Mouse (Mus musculus) kidney, adult 9 months (tissue): ENCODE data around the gene Acsl4.
A peak's percentile ranks its signal among the peaks of the same experiment; 100 is the strongest.

Source experiments
- DNase-seq: peaks from one replicate; pipeline ENCODE4 v3.0.0; 2022

Acsl4 gene

GRCm38 (mm10) chrX:142390247-142390908, at the start of gene Acsl4:
TSS of gene Acsl4 (minus strand) at chrX:142390535.
- DNase-seq, result peak; percentile 90

DNA sequence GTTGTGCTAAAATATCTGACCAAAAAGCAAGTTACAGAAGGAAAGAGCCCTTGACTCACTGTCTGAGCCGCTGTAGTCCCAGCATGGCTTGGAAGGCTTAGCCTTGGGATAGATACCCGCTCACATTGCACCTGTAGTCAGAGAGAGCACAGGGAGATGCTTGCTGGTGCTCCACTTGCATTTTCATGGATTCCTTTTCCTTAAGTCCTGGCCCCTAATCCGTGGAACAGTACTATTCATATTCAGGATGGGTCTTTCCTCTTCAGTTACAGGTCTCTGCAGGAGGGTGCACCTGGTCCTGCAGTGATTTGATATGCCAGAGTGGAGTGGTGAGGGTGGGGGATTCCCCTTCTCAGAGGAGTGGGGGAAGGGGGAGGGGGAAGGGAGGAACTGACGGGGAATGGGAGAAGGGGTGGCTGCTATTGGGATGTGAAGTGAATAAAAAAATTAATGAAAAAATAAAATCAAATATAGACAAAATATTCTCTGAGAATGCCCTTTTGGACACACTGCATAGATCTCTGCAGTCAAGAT, 47.7 kb upstream of the Acsl4 start:
- DNase-seq, result no peak

GRCm38 (mm10) chrX:142432846-142433245, 42.5 kb upstream of the Acsl4 start:
- no peak for DNase-seq

- peak; percentile 3 for DNase-seq
Measured at GRCm38 (mm10) chrX:142427111-142427510, 36.8 kb upstream of the Acsl4 start.

DNA sequence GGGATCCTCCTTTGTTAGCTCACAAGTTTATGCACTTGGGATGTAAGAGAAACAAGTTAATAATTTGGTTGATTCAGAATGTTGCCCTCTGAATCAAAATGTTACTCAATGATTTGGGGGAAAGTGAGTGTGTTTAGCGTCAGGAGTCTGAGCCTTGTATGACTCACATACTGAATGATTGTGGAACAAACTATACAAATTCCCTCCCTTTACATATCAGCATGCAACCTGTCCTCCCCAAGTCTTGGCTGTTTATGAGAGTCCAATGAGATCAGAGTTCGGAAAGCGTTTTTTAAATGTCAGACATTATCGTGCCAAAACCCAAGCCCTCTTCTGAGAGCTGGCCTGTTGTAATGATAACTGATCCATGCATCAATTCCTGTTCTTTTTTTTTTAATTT, 36.3 kb upstream of the Acsl4 start:
- no peak for DNase-seq

DNA sequence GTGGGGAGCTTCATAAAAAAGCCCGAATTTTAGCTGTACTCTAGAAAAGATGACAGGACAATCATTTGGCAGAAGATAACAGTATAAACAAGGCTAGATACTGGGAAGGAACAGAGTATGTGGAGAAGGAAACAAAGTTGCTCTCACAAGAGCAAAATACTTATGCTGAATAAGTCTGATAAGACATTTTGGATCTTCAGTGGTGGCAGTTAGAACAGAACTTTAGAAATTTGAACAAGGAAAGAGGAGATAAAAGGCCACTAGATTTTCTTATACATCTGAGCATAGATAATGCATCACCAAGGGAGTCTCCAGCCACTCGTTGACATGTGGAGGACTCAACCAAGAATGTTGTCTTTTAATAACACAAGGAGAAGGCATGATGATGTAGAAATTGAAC, 23.5 kb upstream of the Acsl4 start:
- no peak for DNase-seq

GRCm38 (mm10) chrX:142410060-142410459, 19.7 kb upstream of the Acsl4 start:
- DNase-seq, result no peak

DNA sequence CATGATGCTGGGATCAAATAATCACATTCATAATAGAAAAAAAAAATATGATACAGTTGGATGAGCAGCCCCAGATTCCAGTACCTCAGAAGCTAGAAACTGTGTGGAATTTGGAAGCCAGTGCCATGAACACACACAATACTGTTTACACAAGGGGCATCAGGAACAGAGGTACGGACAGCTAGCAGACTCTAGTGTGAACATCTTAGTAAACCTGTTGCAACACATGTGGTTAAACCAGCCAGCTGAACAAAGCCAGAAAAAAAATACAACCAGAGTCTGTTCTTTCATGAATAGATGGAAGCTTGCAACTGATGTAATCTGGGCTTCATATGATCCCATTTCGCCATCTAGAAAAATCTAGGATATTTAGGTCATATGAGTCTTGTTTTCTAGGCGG, 19.0 kb upstream of the Acsl4 start:
- no peak for DNase-seq

- DNase-seq, result no peak
Measured at GRCm38 (mm10) chrX:142403114-142403513, 12.8 kb upstream of the Acsl4 start.

- no peak for DNase-seq
Measured at GRCm38 (mm10) chrX:142398621-142399020, 8.3 kb upstream of the Acsl4 start.

DNA sequence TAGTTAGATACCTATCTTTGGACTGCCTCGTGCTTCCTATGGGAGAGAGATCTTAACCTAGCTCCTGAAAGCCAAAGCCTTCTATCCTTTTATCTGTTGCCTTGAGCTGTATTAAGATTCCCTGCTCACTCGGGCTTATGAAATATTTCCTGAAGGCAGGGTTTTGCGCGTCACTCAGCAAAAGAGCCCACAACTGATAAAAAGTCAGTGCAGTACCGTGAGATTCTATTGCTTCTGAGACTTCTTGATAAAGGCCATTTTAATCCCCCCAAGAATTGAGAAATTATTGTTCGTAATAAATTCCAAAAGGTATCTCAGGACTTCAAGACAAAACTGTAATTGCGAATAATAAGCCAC, 552 bp upstream of the Acsl4 start:
- no peak for DNase-seq

DNA sequence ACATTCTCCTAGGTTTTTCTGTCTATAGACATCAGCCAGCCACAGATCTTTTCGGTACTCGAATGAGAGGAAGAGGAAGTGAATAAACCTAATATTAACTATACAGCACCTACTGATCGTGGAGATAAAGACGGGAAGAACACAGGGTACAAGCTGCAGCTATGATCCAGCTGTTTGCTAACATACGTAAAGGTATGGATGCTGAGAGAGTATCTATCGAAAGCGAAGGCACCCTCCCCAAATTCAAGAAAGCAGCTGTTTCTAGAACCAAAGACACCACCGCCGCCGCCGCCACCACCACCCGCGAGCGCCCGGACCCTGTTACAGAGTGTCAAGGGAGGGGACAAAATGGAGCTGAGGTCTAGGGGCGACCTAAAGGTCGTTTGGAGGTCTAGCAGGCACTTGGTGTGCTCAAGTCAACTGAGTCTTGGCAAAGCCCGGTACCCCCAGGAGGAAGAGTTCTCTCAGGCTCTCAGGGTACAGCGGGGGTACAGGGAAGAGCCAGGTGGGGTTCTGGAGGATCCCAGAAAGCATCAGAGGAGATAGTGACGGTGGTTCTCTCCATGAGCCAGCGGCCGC, 665 bp downstream of the Acsl4 start:
- DNase-seq, result no peak

GRCm38 (mm10) chrX:142388141-142388540, 2.2 kb downstream of the Acsl4 start:
- no peak for DNase-seq

DNA sequence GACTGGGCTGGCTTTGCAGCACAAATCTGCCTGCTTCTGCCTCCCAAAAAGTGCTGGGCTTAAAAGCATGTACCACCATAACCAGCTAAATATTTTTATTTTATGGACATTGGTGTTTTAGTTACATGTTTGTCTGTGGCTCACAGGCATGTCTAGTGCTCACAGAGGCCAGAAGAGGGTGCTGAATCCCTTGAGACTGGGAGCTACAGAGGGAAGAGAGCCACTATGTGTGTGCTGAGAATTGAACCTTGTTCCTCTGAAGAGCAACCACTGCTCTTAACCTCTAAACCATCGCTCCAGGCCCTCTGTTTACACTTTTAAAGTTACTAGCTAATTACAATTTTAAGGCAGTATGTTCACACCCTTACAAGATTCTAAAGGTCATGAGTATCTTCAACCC, 2.7 kb downstream of the Acsl4 start:
- DNase-seq, result no peak

DNA sequence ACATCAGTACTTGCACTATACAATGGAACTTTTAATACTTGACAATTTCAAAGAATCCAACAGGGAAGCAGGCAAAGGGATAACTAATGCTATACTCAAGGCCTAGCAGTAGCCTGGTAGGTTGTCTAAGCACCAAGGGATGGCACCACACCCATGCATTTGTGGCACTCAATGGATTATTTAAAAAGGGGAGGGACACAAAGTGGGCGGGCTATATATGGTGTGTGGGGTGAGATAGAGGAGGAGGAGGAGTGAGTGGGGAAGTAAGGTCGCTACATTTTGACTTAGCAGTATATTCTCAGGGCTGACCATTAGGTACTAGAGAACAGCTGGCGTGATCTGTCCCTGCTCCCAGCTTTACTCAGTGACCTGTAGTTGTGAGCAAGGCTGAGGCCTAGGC, 5.4 kb downstream of the Acsl4 start:
- no peak for DNase-seq

GRCm38 (mm10) chrX:142379894-142380293, 10.4 kb downstream of the Acsl4 start:
- no peak for DNase-seq

- DNase-seq, result no peak
Measured at GRCm38 (mm10) chrX:142378048-142378447, 12.3 kb downstream of the Acsl4 start.

DNA sequence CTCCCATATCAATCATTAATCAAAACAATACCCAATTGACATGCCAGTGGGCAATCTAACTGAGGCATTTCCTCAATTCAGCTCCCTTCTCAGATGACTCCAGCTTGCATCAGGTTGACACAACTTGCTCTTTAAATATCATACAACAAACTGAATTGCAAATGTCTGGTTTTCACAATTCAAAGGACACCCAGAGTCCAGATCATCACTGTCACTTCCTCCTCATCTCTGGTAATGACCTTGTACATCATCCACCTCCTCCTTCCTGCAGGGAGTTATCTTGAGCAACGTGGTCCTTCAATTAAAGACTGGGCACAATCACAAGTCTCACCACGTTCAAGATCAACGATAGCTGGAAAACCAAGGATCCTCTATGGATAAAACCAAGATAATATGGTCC, 13.0 kb downstream of the Acsl4 start:
- DNase-seq, result no peak

GRCm38 (mm10) chrX:142376747-142377146, 13.6 kb downstream of the Acsl4 start:
- no peak for DNase-seq

GRCm38 (mm10) chrX:142375519-142375918, 14.8 kb downstream of the Acsl4 start:
- no peak for DNase-seq

GRCm38 (mm10) chrX:142372393-142372792, 17.9 kb downstream of the Acsl4 start:
- peak; percentile 47 for DNase-seq

DNA sequence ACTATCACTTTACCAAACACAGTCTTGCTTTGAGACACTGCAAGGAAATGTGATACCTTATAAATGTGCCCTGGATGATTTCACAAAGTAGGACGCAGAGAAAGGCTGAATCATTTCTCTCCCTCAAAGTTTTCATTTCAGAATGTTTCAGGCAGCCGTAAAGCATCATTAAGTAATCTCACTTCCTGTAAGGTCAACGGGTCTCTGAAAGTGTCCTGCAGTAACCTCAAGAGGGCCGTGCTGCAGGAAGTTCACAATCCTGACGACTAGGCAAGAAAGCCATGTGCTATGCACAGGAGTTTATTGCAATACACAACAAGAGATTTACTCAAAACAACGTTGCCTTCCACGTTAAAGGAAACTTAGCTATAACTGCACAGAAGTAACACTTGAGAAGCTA, 20.4 kb downstream of the Acsl4 start:
- peak; percentile 28 for DNase-seq

DNA sequence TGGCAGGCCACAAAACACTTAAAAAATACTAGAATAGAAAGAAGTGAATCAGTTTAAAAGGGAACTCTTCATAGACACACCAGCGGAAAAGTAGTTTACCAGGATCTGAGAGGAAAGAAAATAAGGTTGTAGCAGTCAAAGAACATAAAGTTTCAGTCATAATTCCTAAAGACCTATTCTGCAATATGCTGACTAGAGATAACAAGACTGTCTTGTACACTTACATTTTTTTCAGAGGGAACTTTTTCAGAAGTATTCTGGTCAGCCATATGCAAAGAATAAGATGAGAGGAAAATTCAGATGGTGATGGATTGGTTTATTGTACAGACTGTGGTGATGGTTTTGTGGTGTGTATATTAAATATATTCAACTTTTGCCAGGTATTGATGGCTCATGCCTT, 26.5 kb downstream of the Acsl4 start:
- no peak for DNase-seq

GRCm38 (mm10) chrX:142359031-142359430, 31.3 kb downstream of the Acsl4 start:
- DNase-seq, result no peak

DNA sequence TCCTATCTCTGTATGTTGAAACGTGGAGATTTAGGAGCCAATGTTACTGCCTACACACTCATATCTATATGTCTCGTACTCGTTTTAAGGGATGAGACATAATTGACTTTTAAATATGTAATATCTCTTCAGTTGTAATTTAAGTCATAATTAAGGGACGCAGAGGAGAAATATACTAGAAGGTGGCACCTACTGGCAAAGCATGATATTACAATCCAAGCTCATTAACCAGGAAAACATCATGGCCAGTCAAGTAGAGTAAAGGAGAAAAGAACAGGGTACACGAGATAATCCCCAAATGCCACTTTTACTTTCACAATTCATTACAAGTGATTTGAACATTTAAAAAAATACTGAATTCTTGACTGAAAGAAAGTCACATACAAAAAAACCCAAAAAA, 31.9 kb downstream of the Acsl4 start:
- peak; percentile 8 for DNase-seq
